In genomic region chrX:57052848-57053173, GRCm38 (mm10) we compare ENCODE assay signal across 8 mouse cellular contexts. TPM values are rescaled to one million over a fixed set of nuclear protein-coding genes. Genes with fewer than 3 reads are reported as not detected.
A peak's percentile ranks its signal among the peaks of the same experiment; 100 is the strongest.
DNase-seq lines count a peak whose midpoint lies in the region; ATAC-seq and TF ChIP-seq lines count a peak whose summit lies in the region.

No protein-coding gene starts in this region.

- peak overlapping the region; percentile 96 for H3K27ac ChIP-seq in layer of hippocampus, adult 2 months
- H3K27ac ChIP-seq in embryonic facial prominence, embryonic 11.5 days (replicated peaks; ENCODE audit: low read depth, low read length), result peak overlapping the region; percentile 84; the same call in 1 of the 2 replicates
- peak overlapping the region; percentile 89 for H3K27ac ChIP-seq in midbrain, postnatal 0 days (ENCODE audit: low read depth, low read length)

- H3K4me1 ChIP-seq in embryonic facial prominence, embryonic 11.5 days (ENCODE audit: control insufficient read depth, insufficient read depth, low read length), result no peaks in the 10 kb centered on the region
- no peaks in the 10 kb centered on the region for H3K4me1 ChIP-seq in midbrain, postnatal 0 days (ENCODE audit: insufficient read depth, low read length)

- H3K4me2 ChIP-seq in embryonic facial prominence, embryonic 11.5 days (ENCODE audit: low read depth, low read length), result peak overlapping the region; percentile 30
- H3K4me2 ChIP-seq in midbrain, postnatal 0 days (ENCODE audit: low read depth, low read length, poor library complexity, severe bottlenecking), result peak overlapping the region; percentile 42

- no peaks in the 10 kb centered on the region for H3K36me3 ChIP-seq in embryonic facial prominence, embryonic 11.5 days (replicated peaks; ENCODE audit: control insufficient read depth, insufficient read depth, low read depth, low read length)
- no peaks in the 10 kb centered on the region for H3K36me3 ChIP-seq in midbrain, postnatal 0 days (ENCODE audit: insufficient read depth, low read length)

- H3K9ac ChIP-seq in embryonic facial prominence, embryonic 11.5 days (replicated peaks; ENCODE audit: low read length), result peak overlapping the region; percentile 70
- peak overlapping the region; percentile 68 for H3K9ac ChIP-seq in midbrain, postnatal 0 days (replicated peaks; ENCODE audit: low read length, poor library complexity, severe bottlenecking)

- 10% methylated on average over 4 of the region's 4 CpGs for WGBS in embryonic facial prominence, embryonic 11.5 days
- WGBS in midbrain, postnatal 0 days, result 23% methylated on average over 4 of the region's 4 CpGs

- peak in 1 of 2 experiments; percentile 12 for DNase-seq in layer of hippocampus, adult 2 months (ENCODE audit: low spot score in 2 of 2)
- no peak for DNase-seq in layer of hippocampus, adult 9-11 months
- DNase-seq in embryonic facial prominence, embryonic 11.5 days (ENCODE audit: low spot score), result no peak
- DNase-seq in midbrain, postnatal 0 days (ENCODE audit: low spot score), result no peak
- no peak for DNase-seq in gastrocnemius, postnatal 25 days
- no peak for DNase-seq in cerebellum, adult 11 months
- no peak for DNase-seq in frontal cortex, postnatal 14 days (ENCODE audit: low spot score in 2 of 2)

- H3K27me3 ChIP-seq in embryonic facial prominence, embryonic 11.5 days (ENCODE audit: control insufficient read depth, insufficient read depth, low read length), result no peaks in the 10 kb centered on the region
- no peaks in the 10 kb centered on the region for H3K27me3 ChIP-seq in midbrain, postnatal 0 days (ENCODE audit: insufficient read depth, low read length)

- H3K4me3 ChIP-seq in layer of hippocampus, adult 2 months, result peak overlapping the region; percentile 79
- H3K4me3 ChIP-seq in embryonic facial prominence, embryonic 11.5 days (ENCODE audit: low read depth, low read length), result peak overlapping the region; percentile 54
- H3K4me3 ChIP-seq in midbrain, postnatal 0 days (ENCODE audit: low read depth, low read length), result peak overlapping the region; percentile 49

- ATAC-seq in embryonic facial prominence, embryonic 11.5 days (replicated peaks; ENCODE audit: insufficient number of reproducible peaks, low FRiP score, low TSS enrichment, low read depth), result peak; percentile 76; the same call in 1 of the 2 replicates
- ATAC-seq in inflammation-experienced regulatory T-cells, adult 6 months, result peak; percentile 6
- ATAC-seq in midbrain, postnatal 0 days (ENCODE audit: low FRiP score), result peak; percentile 80

- H3K9me3 ChIP-seq in embryonic facial prominence, embryonic 11.5 days (replicated peaks; ENCODE audit: control insufficient read depth, low read length), result no peaks in the 10 kb centered on the region
- no peaks in the 10 kb centered on the region for H3K9me3 ChIP-seq in midbrain, postnatal 0 days (ENCODE audit: low read length)

- TF ChIP-seq CTCF in layer of hippocampus, adult 2 months (conservative IDR thresholded peaks at IDR 0.05), result no peak
- TF ChIP-seq CTCF in midbrain, postnatal 0 days (IDR thresholded peaks at IDR 0.05), result peak; percentile 32; the same call in 1 of the 2 replicates

RNA-seq across cellular contexts. Expression of gene Htatsf1, which starts 0.6 kb away (rescaled TPM):
- total RNA-seq in layer of hippocampus, adult 2 months (2021), result 10 to 100 TPM; 63.1 to 63.2 TPM
- 80.7 and 91.1 TPM in 2 replicates for polyA plus RNA-seq in embryonic facial prominence, embryonic 11.5 days (2014; fragmentation: Nextera tagmentation; extraction: Ambion mirVana)
- polyA plus RNA-seq in inflammation-experienced regulatory T-cells, adult 6 months (2017; shearing (Covaris generic)), result 10 to 100 TPM; 27.5 to 29.4 (median 28.9) TPM
- total RNA-seq in midbrain, postnatal 0 days (2014; rRNA removed), result 40.8 and 43.3 TPM in 2 replicates
- 81.1 and 89.2 TPM in 2 replicates for polyA plus RNA-seq in midbrain, postnatal 0 days (2015; fragmentation: Nextera tagmentation; extraction: Ambion mirVana)
- total RNA-seq in gastrocnemius, postnatal 25 days (2021), result 10 to 100 TPM; 60.5 to 70.6 TPM

RNA-seq across cellular contexts. Expression of gene Brs3, which starts 9.9 kb away (rescaled TPM):
- not detected for total RNA-seq in layer of hippocampus, adult 2 months (2021)
- not detected in 2 replicates for polyA plus RNA-seq in embryonic facial prominence, embryonic 11.5 days (2014; fragmentation: Nextera tagmentation; extraction: Ambion mirVana)
- polyA plus RNA-seq in inflammation-experienced regulatory T-cells, adult 6 months (2017; shearing (Covaris generic)), result not detected
- total RNA-seq in midbrain, postnatal 0 days (2014; rRNA removed), result 0.11 and 0.42 TPM in 2 replicates
- 0.56 and 0.65 TPM in 2 replicates for polyA plus RNA-seq in midbrain, postnatal 0 days (2015; fragmentation: Nextera tagmentation; extraction: Ambion mirVana)
- total RNA-seq in gastrocnemius, postnatal 25 days (2021), result not detected

RNA-seq across cellular contexts. Expression of gene Vgll1, which starts 35.1 kb away (rescaled TPM):
- not detected for total RNA-seq in layer of hippocampus, adult 2 months (2021)
- polyA plus RNA-seq in embryonic facial prominence, embryonic 11.5 days (2014; fragmentation: Nextera tagmentation; extraction: Ambion mirVana), result 0.26 and 0.34 TPM in 2 replicates
- polyA plus RNA-seq in inflammation-experienced regulatory T-cells, adult 6 months (2017; shearing (Covaris generic)), result under 1 TPM in 1 of 3 experiments, not detected in 2; 0.36 TPM
- total RNA-seq in midbrain, postnatal 0 days (2014; rRNA removed), result not detected in 2 replicates
- not detected in 2 replicates for polyA plus RNA-seq in midbrain, postnatal 0 days (2015; fragmentation: Nextera tagmentation; extraction: Ambion mirVana)
- total RNA-seq in gastrocnemius, postnatal 25 days (2021), result not detected

Comparison
In these comparisons a context has a peak if more than half of its experiments do, and no peak if none do; other contexts are left out.
1. ATAC-seq: peak in every context shown above with its lines; median percentile 80 in midbrain, postnatal 0 days; 76 in embryonic facial prominence, embryonic 11.5 days; 6 in inflammation-experienced regulatory T-cells, adult 6 months.